In the genomic region with DNA sequence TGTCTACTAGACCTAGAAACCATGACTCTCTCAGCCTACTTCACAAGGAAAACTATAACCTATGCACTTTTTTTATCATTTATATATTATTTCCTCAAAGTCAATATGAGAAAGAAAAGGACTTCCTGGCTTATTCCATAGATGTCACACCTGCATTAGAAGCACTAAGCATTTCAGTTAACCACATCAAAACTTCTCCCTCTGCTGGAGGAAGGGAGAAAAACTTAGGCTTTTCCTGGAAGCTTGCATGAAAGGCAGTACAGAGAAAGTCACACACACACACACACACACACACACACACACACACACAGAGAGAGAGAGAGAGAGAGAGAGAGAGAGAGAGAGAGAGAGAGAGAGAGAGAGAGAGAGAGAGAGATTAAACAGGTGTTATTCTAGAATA, we compare ENCODE assay signal across 14 mouse cellular contexts. TPM values are rescaled to one million over a fixed set of nuclear protein-coding genes. Genes with fewer than 3 reads are reported as not detected.
DNase-seq lines count a peak whose midpoint lies in the region; ATAC-seq and TF ChIP-seq lines count a peak whose summit lies in the region.
"Had no signal": no experiment of that assay in that cellular context is flagged by ENCODE, and none has a peak within 500 bp of the region (broad histone marks: within the 10 kb centered on the region; RNA-seq: fewer than 3 reads in every experiment).

No protein-coding gene starts in this region.

- H3K4me3 ChIP-seq in forebrain, postnatal 0 days (ENCODE audit: low read depth, low read length): no peak overlapping the region
- no peak overlapping the region for H3K4me3 ChIP-seq in forebrain, embryonic 15.5 days
- no peak overlapping the region for H3K4me3 ChIP-seq in cortical plate, adult 2 months (ENCODE audit: insufficient read depth, low read length)

- peak; percentile 44 for TF ChIP-seq CTCF in forebrain, postnatal 0 days (IDR thresholded peaks at IDR 0.05; ENCODE audit: low read depth)
- peak; percentile 14; the same call in 1 of the 2 replicates for TF ChIP-seq CTCF in cortical plate, adult 2 months (IDR thresholded peaks at IDR 0.05; ENCODE audit: extremely low read depth, insufficient read depth, low read length)

- no peak overlapping the region for H3K4me2 ChIP-seq in forebrain, postnatal 0 days (ENCODE audit: low read depth)
- H3K4me2 ChIP-seq in forebrain, embryonic 15.5 days (replicated peaks): no peak overlapping the region

- no peak overlapping the region for H3K9ac ChIP-seq in forebrain, postnatal 0 days
- no peak overlapping the region for H3K9ac ChIP-seq in forebrain, embryonic 15.5 days (replicated peaks)

- H3K4me1 ChIP-seq in forebrain, postnatal 0 days (ENCODE audit: insufficient read depth): no peaks in the 10 kb centered on the region
- H3K4me1 ChIP-seq in forebrain, embryonic 15.5 days: no peaks in the 10 kb centered on the region
- H3K4me1 ChIP-seq in cortical plate, adult 2 months (ENCODE audit: control insufficient read depth, insufficient read depth, low read length): no peaks in the 10 kb centered on the region

- no peak for TF ChIP-seq POLR2A in cortical plate, adult 2 months (IDR thresholded peaks at IDR 0.05; ENCODE audit: extremely low read depth, insufficient read depth, low read length)

- no peak for ATAC-seq in forebrain, postnatal 0 days
- ATAC-seq in forebrain, embryonic 15.5 days (replicated peaks): no peak
- ATAC-seq: hindbrain, embryonic 16.5 days had no signal

- H3K27ac ChIP-seq in forebrain, postnatal 0 days (ENCODE audit: low read depth, low read length): no peak overlapping the region
- no peak overlapping the region for H3K27ac ChIP-seq in forebrain, embryonic 15.5 days (replicated peaks)
- no peak overlapping the region for H3K27ac ChIP-seq in cortical plate, adult 2 months (ENCODE audit: insufficient read depth, low read length)

- H3K36me3 ChIP-seq in forebrain, postnatal 0 days (ENCODE audit: insufficient read depth): no peaks in the 10 kb centered on the region
- H3K36me3 ChIP-seq in forebrain, embryonic 15.5 days: no peaks in the 10 kb centered on the region

- H3K27me3 ChIP-seq in forebrain, postnatal 0 days (ENCODE audit: insufficient read depth, low read length): no peaks in the 10 kb centered on the region
- no peaks in the 10 kb centered on the region for H3K27me3 ChIP-seq in forebrain, embryonic 15.5 days

- no peaks in the 10 kb centered on the region for H3K9me3 ChIP-seq in forebrain, postnatal 0 days (ENCODE audit: low read length)
- no peaks in the 10 kb centered on the region for H3K9me3 ChIP-seq in forebrain, embryonic 15.5 days

- DNase-seq in forebrain, postnatal 0 days: no peak
- peak; percentile 6 for DNase-seq in layer of hippocampus, adult 11-12 months (ENCODE audit: low spot score)
- no peak for DNase-seq in layer of hippocampus, adult 9-11 months
- peak; percentile 23 for DNase-seq in 416B (ENCODE audit: low read depth)
- no peak for DNase-seq in c-Kit-positive CD71-positive TER-119-positive erythroid progenitor cells, embryonic 14.5 days (ENCODE audit: low spot score)
- no peak for DNase-seq in urinary bladder, postnatal 36 days (ENCODE audit: low spot score in 2 of 2)
- DNase-seq: cerebellum, adult 9-10 months; lung, postnatal 10 days had no signal

RNA-seq across cellular contexts. Expression of a gene that starts 12.0 kb away (rescaled TPM):
- total RNA-seq in forebrain, postnatal 0 days (2014; rRNA removed): not detected in 2 replicates
- not detected in 2 replicates for polyA plus RNA-seq in forebrain, postnatal 0 days (2015; fragmentation: Nextera tagmentation; extraction: Ambion mirVana)
- not detected in 2 replicates for polyA plus RNA-seq in forebrain, embryonic 15.5 days (2015; fragmentation: Nextera tagmentation; extraction: Ambion mirVana)
- not detected in 2 replicates for polyA plus RNA-seq in cortical plate, adult 2 months (2012; rRNA removed)
- total RNA-seq: left cerebral cortex, adult 8-10 months had no signal
- polyA plus RNA-seq: gonadal fat pad, adult 2 months; hindbrain, embryonic 16.5 days; stomach, embryonic 16.5 days had no signal

RNA-seq across cellular contexts. Expression of a gene that starts 22.0 kb away (rescaled TPM):
- not detected in 2 replicates for total RNA-seq in forebrain, postnatal 0 days (2014; rRNA removed)
- polyA plus RNA-seq in forebrain, postnatal 0 days (2015; fragmentation: Nextera tagmentation; extraction: Ambion mirVana): not detected in 2 replicates
- not detected in 2 replicates for polyA plus RNA-seq in forebrain, embryonic 15.5 days (2015; fragmentation: Nextera tagmentation; extraction: Ambion mirVana)
- not detected in 2 replicates for polyA plus RNA-seq in cortical plate, adult 2 months (2012; rRNA removed)
- total RNA-seq: left cerebral cortex, adult 8-10 months had no signal
- polyA plus RNA-seq: gonadal fat pad, adult 2 months; hindbrain, embryonic 16.5 days; stomach, embryonic 16.5 days had no signal

RNA-seq across cellular contexts. Expression of a gene that starts 26.6 kb away (rescaled TPM):
- not detected in 2 replicates for total RNA-seq in forebrain, postnatal 0 days (2014; rRNA removed)
- polyA plus RNA-seq in forebrain, postnatal 0 days (2015; fragmentation: Nextera tagmentation; extraction: Ambion mirVana): not detected in 2 replicates
- polyA plus RNA-seq in forebrain, embryonic 15.5 days (2015; fragmentation: Nextera tagmentation; extraction: Ambion mirVana): not detected in 2 replicates
- 0.26 and 0.42 TPM in 2 replicates for polyA plus RNA-seq in cortical plate, adult 2 months (2012; rRNA removed)
- total RNA-seq: left cerebral cortex, adult 8-10 months had no signal

RNA-seq across cellular contexts. Expression of a gene that starts 53.8 kb away (rescaled TPM):
- not detected in 2 replicates for total RNA-seq in forebrain, postnatal 0 days (2014; rRNA removed)
- polyA plus RNA-seq in forebrain, postnatal 0 days (2015; fragmentation: Nextera tagmentation; extraction: Ambion mirVana): not detected in 2 replicates
- polyA plus RNA-seq in forebrain, embryonic 15.5 days (2015; fragmentation: Nextera tagmentation; extraction: Ambion mirVana): not detected in 2 replicates
- polyA plus RNA-seq in cortical plate, adult 2 months (2012; rRNA removed): not detected in 2 replicates
- total RNA-seq: left cerebral cortex, adult 8-10 months had no signal
- polyA plus RNA-seq: gonadal fat pad, adult 2 months; hindbrain, embryonic 16.5 days had no signal

Comparison
In these comparisons a context has a peak if more than half of its experiments do, and no peak if none do; other contexts are left out.
1. DNase-seq: peak in layer of hippocampus, adult 11-12 months (single experiment) and 416B (single experiment); none in forebrain, postnatal 0 days (single experiment), layer of hippocampus, adult 9-11 months (single experiment), c-Kit-positive CD71-positive TER-119-positive erythroid progenitor cells, embryonic 14.5 days (single experiment) and urinary bladder, postnatal 36 days (0 of 2).